Mouse (Mus musculus): ENCODE measurements around the gene Anks1b.

The Anks1b gene

DNA sequence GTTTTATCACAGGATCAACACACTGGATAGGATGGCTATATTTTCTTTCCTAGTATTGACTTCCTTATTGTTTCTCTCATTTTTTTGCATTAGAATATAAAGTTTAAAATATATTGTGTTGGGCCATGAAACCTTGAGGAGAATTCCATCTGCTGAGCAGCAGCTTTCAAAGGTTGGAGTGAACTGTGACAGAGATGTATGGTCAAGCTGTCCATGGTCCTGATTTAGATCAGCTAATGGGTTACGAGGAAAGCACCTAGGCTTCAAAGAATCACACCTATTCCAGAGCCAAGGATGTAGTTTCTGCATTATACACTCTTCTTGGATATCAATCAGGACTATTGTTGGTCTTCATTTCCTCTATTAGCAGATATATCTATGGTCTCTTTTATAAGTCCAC lies 503.3 kb downstream of the Anks1b start:
- DNase-seq (ENCODE audit: low spot score in 2 of 2): no peak

DNA sequence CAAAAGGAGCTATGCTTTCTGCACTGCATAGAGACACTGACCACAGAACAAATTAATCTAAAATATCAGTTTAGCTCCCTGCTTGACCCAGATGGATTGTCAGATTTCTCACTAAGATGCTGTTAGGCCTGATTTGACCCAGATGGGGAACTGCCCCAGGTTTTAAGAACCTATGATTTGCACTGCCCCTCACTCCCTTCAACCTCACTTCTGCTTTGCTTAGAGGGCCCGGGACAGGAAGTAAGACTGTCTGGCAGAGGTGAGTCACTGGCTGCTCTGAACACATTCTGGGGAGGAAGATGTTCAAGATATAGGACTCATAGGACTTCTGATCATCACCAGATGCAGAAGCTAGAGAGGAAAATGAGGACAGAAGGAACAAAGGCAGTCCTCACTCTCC lies 506.8 kb downstream of the Anks1b start:
- no peak for DNase-seq (ENCODE audit: low spot score in 2 of 2)

DNA sequence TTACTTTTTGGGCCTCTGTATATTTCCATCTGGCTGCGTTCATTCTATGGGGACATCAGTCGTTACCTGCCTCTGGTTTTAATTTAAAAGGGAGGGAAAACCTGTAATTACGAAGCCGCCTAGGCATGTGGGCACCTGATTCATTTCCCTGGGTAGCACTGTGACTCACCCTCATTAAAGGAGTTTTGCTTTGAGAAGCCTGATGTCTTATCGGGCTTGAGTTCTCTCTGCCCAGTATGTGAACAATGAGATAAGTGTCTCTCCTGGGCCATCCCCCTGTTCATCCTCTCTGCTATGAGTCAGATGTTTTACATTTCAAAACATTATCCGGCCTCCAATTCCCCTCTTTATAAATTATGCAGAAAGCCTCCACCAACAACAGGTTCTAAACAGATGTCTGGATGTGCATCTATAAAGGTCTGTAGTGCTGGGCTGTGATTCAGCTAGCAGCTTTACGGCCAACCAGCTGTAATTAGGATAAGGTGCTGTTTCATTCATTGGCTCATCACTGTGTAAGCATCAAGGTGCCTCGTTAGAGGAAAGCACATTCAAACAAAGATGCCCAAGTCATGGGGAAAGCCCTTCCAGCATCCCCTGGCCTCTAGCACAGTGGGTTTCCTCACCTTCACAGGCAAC lies 507.5 kb downstream of the Anks1b start:
- DNase-seq (ENCODE audit: low spot score in 2 of 2): no peak

DNA sequence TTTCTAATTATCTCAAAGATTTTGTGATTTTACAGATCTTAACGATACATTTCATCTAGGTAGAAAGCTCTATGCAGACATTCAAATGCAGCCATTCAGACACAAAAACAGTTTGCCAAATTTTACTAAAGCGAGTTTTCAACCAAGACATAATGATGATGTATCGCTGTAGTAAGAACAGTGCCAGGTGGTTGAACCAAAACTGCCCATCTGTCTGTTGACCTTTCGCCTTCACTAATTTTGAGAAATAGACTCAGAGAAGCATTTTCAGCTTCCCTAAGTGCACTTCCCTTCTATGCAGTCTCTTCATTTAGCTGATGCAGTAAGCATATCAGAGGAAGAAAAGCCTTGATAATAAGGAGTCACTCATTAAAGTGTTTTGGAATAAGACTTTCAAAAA lies 527.1 kb downstream of the Anks1b start:
- no peak for DNase-seq (ENCODE audit: low spot score in 2 of 2)

DNA sequence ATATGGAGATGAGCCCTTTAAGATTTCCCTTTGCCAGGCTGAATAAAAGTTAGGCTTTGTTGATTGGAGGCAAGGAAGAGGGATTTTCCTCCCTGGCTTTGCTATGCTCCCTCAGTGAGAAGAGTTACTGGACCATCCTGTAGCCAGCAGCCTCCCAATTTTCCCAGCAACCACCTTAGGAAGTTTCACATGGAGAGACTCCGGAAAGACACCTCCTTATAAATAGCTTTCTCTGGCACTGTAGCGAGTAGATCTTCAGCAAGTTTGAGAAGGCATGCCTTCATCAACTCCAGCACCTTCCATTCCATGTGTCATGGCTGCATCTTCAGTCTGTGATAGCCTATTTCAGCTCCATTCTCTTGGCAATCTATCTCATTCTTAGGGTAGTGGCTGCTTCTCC lies 535.2 kb downstream of the Anks1b start:
- DNase-seq (ENCODE audit: low spot score in 2 of 2): no peak

DNA sequence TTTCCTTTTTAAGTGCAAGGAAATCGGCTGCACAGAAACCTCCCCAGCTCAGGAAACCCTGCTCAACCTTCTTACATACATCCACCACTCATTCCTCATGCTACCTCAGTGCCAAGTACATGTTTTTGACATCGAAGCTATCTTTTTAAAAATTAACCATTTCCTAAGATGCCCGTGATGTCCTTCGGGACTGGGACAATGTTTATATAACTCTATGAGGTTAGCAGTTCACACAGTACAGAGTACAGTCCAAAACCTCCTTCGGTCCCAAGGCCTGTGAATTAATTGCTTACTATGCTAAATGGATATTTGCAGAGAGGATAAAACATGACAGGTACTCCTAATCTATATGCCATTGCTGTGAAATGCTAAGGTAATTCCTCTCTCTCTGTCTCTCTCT lies 558.2 kb downstream of the Anks1b start:
- DNase-seq (ENCODE audit: low spot score in 2 of 2): no peak

DNA sequence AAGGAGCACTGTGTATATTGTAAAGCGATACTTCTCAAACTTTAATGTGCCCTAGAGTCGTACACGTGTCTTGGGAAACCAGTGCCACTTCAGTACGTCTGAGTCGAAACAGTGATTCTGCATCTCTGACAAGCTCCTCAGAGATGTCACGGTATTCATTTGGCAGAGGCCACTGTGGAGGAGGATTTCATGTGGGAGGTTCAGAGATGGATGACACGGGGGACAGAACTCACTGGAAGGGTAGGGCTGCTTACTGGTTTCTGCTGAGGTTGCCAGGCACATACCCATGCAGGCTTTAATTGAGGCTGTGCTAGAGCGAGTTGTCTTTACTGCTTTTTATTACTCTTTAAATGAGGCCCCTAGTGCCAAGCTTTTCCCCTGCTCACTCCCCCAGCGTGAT lies 558.7 kb downstream of the Anks1b start:
- DNase-seq (ENCODE audit: low spot score in 2 of 2): no peak

DNA sequence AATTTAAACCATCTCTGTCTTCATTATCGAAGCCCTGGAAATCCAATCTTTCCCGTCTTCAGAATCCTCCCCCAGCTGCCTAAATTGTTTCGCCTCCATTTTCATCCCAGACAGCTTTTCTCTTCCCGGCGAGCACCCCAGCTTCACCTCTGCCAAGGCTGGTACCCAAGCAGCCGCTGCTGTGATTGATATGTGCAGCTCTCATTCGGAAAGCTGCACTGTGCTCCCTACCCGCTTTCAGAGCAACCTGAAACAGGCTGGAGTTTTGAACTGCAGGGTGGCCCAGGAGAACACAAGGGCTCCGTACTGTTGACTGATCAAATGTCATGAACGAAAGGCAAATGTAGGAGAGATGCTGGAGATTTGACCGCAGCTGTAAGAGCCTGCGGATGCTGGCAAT lies 559.2 kb downstream of the Anks1b start:
- DNase-seq (ENCODE audit: low spot score in 2 of 2): no peak

DNA sequence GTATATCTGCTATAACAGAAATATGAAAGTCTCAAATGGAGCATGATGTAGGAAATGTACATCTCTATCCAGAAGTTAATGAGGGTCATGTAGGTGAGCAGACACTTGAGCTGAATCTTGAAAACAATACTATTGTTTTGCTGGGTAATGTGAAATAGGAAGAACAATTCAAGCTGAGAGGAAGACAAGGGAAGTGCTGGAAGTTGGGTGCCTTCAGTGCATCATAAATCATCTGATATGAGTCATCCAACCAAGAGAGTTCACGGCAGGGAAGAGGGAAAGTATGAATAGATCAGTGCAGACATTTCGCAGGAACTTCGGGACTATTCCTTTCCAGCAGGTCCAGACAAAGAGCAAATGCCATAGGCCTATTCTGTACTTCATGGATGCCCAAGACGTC lies 567.7 kb downstream of the Anks1b start:
- DNase-seq (ENCODE audit: low spot score in 2 of 2): no peak

DNA sequence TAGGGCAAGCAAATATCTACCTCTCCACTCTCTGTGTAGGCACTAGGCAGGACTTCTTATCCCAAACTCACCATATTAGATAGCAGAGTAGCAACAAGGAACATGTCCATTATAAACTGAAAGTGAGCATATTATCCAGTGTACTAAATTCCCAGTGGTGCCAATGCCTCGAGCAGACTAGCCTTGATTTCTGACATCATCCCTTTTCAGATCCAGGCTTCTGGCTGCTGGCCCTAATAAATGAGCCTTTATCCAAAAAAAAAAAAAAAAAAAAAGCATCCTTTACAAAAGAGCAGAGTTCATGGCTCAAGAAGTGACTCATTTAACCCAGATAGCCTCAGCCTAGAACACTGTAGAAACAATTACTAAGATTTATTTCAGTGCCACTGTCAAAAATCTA lies 568.3 kb downstream of the Anks1b start:
- DNase-seq (ENCODE audit: low spot score in 2 of 2): no peak

DNA sequence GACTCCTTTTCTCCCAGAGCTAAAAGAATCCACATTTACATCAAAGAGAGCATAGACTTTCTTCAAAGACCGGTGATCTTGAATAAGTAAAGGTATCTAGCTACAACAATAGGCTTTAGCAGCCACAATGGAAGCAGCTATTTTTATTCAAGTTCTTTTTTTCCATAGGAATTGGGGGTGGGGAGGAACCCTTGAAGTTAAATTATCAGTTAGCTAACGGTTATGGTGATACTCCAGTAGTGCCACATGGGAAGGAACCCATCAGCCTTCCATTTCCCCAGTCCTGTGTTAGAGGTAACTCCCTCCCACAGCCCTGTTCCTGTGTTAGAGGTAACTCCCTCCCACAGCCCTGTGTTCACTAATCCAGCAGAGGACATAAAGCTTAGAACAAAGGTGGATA lies 591.6 kb downstream of the Anks1b start:
- DNase-seq (ENCODE audit: low spot score in 2 of 2): no peak

DNA sequence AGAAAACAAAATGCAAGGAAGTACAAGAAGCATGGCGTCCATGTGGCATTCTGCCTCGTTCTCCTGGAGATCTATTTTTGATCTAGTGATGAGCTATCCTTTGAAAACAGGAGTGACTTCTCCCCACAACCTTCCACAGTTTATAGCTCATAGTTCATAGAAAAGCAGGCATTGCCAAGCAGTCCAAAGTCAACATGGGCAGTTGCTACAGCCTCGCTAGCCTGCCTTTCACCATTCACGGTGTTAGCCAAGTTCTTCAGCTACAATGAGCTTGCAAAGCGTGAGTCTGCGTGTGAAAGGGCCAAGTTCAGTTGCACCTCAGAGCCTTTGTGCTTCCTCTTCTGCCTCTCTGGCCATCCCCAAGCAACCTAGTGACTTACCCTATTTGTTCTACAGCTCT lies 592.1 kb downstream of the Anks1b start:
- no peak for DNase-seq (ENCODE audit: low spot score in 2 of 2)

DNA sequence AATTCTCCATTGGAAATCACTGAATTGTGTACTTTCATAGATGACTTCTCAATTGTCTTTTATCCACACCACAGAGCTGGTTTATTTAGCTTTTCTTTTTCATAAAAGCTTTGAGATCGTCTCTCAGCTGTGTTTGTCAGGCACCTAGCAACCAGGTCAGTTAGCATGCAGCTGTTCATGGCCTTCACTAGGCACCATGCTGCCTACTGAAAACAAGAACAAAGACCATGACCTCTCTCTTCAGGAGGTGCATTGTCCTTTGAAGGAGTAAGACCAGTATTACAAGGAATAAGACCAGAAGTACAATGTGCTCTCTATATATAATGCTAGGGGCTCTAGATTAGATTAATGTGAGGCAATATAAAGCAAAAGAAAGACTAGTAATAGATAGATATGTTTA lies 594.2 kb downstream of the Anks1b start:
- DNase-seq (ENCODE audit: low spot score in 2 of 2): no peak

DNA sequence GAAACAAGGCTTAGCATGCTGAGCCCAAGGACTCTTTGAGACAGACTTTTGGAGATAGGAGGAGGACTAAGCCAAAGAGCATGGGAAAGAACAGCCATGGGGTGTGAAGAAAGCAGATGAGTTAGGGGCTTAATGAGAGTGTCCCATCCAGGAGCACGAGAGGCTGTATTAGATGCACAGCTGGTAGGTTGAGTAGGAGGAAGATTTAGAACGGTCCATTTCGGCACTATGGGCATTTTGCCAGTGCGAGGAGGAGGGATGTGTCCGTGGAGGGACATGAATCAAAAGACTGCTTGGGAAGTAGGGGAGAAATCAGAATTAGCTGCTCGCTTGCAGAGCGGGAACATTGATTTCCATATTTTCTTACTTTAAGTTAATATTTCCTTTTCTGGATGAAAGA lies 620.1 kb downstream of the Anks1b start:
- DNase-seq (ENCODE audit: low spot score in 2 of 2): no peak

DNA sequence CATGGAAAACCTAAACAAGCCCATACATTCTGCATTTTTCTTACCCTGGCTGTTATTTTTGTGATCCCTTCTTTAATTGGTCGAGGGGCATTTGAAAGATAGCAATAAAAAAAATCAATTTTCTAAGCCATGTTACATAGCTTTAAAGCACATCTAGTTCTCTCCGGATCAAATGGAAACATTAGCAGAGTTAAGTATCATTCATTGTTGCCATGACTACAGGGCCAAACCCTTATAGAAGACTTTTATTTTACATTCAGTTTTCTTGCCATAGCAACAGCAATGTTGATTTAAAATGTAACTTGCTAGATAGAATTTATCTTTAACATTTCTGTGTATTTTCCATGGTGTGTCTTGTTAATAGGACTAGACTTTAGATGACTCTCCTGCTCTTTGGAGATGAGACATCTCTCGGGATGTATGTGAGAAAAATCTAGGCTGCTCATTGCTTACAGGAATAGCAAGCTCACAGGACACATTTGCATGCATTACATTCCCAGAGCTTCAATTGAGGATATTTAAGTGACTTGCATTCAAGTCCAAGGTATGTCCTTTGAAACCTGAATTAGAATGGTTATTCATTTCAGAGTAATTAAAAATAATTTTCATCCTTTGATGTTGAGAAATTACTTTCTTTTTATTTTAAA lies 620.8 kb downstream of the Anks1b start:
- DNase-seq (ENCODE audit: low spot score in 2 of 2): no peak

DNA sequence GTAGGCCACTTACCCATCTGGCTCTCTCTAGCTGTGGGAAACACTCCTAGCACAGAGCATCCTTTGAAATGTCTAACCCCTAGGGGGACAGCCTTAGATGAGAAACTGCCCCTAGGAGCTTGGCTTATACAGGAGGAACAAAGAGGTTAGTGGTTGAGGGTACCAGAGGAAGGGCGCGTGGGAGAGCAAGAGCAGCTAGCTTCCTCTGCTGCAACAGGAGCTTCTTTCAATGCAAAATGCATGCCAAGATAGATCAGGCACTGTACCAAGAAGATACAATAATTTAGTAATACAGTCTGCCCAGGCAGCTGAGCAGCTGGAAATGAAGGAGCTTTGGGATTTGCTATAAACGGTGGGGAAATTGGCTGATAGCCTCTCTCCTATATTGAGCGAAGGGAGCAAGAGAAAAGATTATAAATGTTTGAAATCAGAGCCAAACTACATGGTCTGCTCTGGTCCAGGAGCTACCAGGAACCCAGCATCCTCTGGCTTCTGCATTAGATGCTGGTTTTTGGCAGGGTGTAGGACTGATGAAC lies 621.7 kb downstream of the Anks1b start:
- DNase-seq (ENCODE audit: low spot score in 2 of 2): no peak

DNA sequence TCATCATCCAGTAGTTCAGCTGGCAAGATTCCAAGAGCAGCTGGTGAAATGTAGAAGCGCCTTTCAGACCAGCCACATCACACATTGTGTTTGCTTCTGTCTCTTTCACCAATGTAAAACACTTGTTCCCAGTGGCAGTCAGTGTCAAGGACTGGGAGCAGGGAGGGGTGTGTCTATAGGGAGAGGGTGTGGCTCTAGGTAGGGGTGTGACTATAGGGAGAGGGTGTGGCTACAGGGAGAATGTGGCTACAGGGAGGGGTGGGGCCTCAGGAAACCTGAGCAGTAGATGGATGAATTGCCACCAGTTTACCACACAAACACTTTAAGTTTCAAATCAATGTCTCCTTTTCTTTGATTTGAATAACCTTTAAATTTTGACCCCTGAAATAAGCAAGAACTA lies 634.3 kb downstream of the Anks1b start:
- DNase-seq (ENCODE audit: low spot score in 2 of 2): no peak

DNA sequence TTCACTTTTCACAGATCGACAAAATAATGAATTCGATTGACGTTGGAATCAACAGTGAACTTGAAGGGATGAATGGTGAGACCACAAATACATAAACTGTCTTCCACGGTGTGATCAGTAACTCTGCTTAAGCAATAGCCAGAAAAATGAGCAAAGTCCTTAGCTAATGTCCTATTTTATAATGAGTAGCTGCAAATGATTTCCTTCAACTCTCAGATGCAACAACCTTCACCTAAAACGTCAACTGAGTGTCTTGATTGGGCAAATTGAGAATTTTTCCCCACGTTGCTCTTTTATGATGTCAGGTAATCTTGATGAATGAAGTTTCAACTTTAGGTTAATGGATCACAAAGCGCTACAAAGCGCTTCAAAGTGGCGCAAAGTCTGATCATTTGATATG lies 639.5 kb downstream of the Anks1b start:
- no peak for DNase-seq (ENCODE audit: low spot score in 2 of 2)

DNA sequence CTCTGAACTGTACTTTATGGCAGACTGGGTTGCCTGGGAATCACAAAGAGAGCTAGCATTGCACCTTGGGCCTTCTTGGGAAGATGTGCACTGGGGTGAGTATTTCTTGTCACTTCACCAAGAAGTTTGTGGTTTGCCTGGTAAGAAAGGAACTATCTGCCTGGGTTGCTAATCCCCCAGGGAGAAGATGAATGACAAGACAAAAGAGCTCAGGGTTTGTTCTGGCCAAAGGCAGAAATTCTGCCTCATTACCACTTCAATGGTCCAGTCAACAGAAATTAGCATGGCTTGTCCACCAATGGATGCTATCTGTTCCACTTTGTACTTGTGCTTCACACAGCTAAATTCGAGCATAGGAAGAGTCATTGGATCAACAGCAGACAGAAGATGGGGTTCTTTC lies 658.5 kb downstream of the Anks1b start:
- no peak for DNase-seq (ENCODE audit: low spot score in 2 of 2)

DNA sequence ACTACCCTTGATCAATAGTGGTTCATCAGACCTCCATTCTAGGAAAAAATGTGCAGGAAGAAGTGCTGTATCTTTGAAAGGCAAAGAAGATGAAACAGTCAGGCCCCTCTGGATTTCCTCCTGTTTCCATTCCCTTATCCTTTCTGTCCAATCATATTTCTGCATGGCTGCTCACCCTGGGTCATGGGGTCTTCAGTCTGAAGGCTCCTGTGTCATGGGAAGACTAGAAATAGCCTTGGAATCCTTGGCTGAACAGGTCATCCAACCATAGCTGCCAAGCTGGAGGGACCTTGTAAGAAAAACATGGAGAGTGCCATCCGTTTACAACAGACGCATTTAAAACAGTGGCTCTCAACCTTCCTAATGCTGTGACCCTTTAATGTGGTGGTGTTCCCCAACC lies 662.1 kb downstream of the Anks1b start:
- no peak for DNase-seq (ENCODE audit: low spot score in 2 of 2)

DNA sequence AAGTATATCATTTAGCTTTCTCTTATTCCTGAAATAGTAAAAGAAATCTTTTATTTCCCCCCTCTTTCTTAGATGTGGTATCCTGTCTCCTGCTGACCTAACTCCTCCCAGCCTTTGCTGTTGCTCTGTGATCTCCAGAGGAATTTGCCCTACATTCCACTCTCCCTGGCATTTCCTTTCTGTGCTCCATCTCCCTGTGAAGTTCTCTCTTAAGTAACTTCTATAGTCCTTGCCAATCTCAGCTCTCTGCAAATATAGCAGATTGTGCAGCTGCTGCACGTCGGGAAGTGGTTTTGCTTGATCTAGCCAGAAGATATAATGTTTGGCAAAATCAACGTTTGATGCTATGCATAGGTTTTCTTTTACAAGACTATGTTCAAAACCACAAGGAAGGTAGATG lies 673.3 kb downstream of the Anks1b start:
- no peak for DNase-seq (ENCODE audit: low spot score in 2 of 2)

DNA sequence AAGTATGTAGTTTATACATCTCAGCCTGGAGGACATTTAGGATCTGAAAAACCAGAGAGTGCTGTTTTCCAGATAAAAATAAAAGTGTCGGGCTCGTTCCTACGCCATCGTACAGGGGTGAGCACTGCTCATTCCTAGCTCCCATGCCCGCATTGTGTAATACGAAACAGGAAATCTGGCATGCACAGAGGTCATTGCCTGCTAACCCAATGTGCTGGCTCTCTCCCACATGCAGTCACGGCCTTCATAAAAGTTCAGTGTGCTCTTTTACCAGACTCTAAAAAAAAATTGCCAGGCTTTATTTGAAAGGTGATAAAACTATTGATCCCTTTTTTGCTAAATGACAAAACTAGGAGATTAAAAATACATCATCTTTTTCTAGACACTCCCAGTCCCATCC lies 689.6 kb downstream of the Anks1b start:
- no peak for DNase-seq (ENCODE audit: low spot score in 2 of 2)

DNA sequence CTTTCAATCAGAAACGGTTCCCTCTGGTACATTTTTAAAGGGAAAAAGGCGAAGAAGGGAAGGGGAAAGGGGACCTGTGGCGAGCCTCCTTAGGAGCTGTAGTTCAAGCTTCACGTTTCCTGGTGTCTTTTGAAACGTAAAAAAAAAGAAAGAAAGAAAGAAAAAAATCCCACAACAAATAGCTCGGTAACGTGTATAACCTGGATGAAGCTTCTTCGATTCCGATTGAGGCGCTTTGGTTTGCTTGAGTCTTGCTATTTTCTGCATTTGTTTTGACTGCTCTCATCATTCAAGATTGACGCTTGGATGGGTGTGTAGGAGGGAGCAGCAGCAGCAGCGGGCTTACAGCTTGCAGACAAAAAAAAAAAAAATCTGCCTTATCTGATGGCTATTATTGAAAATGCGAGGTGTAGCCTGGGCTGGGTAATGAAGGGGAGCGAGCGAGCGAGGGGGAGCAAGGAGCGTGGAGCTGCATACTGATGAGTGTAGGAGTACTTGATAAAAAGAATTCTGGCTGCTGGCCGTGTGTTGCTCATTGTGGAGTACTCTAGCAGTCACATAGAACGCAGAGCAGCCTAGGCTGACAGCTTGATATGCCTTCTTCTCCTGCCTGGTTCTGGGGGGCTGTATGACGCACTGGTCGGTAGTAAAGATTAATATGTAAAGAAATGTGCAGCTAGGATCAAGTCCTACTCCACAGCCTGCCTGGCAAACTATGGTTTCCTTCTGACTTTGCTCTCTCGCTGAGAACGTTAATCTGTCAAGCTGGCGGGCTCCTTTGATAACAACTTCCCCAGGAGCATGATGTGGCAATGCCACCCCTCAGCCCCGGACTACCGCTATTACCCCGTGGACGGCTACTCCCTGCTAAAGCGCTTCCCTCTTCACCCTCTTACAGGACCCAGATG lies 703.1 kb downstream of the Anks1b start:
- no peak for DNase-seq (ENCODE audit: low spot score in 2 of 2)

Data from urinary bladder, postnatal 4 days (tissue).